Mouse (Mus musculus) B cell, adult 67 days (primary cell): ENCODE results near the gene Kcnn1. TPM values are rescaled to one million over a fixed set of nuclear protein-coding genes. Genes with fewer than 3 reads are reported as not detected.

Experiments used
- total RNA-seq, 2 experiments: library from RNA; stranded (reverse); gene quantifications; 4 replicates each; pipeline ENCODE4 v1.2.4; 2023

Gene Kcnn1
- not detected for total RNA-seq

DNA sequence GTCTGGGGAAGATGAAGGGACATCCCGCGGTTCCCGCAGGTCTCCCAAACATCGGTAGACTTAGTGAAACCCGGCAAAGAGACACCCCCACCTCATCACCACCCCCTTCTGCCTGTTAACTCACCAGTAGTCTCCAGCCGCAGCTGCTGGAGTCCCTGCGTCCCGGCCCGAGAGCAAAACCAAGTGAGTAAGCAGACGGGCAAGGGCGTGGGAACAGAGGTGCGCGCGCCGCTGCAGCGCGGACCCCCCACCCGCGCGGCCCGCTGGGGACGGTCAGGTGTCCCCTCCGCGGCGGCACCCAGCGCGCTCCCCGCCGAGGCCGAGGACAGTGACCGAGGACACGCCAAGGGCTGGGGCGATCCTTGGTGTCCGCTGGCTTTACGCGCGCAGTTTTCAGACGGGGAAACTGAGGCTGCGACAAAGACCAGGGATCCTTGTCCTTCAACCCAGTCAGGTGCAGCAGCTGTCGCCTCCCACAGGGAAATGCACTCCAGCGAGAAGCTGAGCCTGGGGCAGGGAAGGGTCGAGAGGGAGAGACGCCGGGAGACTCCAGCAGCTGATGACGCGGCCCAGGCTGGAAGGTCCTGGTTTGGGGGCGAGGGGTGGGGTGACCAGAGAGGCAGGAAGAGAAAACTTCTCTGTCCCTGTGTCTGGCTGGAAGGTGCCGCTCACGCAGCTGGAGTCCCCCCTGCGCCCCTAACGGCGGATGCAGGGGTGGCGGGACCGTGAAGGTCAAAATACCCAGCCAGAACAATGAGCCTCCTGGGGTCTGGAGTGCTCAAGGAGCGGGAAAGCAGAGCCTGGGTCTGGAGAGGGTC, at the start of gene Kcnn1:
Gene Kcnn1 (minus strand): TSS at position 435 of the 818 bp plus-strand sequence.

DNA sequence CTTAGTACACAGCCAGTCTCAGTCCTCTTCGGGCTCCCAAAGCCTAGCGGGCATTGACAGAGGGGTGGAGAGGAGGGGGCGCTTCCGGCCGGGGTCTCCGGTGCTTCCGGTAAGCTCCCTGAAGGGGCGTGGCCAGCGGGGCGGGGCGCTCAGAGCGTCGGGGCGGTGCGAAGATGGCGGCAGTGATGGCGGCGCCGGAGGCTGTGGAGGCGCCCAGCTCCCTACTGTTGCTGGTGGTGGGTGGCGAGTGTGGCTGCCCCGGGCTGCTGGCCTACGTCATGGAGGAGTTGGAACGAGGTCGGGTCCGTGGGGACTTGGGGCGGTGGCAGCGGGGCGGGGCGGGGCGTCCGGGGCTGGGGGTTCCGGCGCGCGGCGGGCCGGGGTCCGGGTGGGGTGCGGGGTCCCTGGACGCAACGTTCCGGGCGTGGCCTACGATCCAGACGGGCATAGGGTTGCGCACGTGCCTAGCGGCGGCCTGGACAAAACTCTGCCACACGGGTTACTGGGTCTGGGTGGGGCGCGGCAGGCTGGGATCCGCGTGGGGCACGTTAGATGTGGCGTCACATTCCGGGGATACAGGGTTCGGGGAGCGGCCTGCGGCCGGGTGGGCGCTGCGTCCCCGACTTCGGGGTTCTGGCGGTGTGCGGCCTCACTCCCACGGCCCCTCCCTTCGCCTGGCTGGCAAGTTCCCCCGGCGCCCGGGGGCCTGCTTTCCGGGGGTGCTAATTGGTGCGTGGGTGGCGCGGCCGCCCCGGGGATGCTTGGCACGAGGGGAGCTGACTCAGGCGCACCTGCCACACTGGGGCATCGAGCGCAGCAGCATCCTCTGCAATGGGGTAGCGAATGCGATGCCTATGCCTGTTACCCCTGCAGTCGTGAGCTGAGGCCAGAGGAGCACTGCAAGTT, 43.0 kb upstream of the Kcnn1 start, which contains the start of gene Map1s:
Gene Map1s (plus strand): TSS at position 102 of the 906 bp plus-strand sequence.

DNA sequence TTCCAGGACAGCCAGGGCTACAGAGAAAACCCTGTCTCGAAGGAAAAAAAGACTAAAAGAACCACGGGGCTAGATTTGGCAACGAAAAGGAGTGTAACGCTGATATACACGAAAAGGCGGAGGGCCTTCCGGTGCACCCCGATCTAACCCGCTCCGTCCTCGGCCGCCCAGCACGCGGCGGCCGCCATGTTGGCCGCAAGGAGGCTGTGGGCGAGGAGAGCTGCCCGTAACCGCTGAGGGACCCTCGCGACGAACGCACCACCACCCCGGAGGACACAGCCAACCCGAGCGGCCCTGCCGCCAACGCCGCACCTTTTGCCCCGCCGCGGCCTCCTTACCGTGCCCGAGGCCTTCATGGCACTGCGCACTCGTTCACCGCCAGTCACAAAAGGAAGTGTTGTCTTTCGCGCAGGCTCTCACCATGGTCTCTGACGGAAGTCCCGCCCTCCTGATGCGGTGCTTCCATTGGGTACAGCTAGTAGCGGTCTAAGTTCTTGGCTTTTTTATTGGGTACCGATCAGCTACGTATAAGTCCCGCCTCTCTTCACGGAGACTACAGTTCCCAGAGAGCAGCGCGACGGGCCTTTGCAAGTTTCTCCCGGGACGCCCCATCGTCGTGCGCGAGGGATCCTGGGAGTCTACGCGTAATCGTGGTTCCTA, 34.1 kb upstream of the Kcnn1 start, which contains the start of gene Rpl18a:
Gene Rpl18a (minus strand): TSS at position 392 of the 660 bp plus-strand sequence.

DNA sequence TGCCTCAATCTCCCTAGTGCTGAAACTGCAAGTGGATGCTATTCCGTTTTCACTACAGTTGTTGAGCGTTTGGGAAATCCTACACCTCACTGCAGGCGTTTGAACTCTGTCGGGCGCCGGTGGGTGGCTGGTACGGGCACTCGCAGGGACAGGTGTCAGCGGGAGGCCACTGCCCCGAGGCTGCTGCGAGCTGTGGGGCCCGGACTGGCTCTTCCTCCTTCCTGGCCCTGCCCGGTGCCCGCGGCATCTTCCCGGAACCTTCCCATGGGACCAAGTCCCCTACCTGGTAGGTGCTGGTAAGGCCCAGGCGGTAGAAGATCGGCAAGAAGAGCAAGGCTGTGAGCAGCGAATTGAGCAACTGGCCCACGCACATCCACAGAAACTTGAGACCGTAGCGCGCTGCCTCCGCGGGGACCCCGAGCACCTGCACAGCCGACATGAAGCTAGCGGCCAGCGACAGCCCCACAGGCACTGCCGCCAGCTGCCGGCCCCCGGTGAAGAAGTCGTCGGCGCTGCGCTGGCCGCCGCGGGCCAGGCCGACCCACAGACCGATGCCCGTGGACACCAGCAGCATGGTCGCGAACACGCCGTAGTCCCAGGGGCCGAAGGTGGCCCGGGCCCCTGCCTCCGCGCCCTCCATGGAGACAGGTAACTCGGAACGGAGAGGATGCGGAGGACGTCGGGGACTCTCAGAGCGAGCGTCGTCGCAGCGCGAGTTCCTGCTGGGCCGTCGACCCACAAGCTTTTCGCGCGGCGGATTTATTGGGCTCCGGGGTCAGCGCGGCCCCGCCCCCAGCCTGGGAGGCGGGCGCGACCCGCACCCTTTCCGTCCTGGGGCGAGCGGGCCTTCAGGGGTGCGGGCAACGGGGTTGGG, 29.2 kb upstream of the Kcnn1 start, which contains the start of gene Slc5a5:
Gene Slc5a5 (minus strand): TSS at position 736 of the 874 bp plus-strand sequence.

DNA sequence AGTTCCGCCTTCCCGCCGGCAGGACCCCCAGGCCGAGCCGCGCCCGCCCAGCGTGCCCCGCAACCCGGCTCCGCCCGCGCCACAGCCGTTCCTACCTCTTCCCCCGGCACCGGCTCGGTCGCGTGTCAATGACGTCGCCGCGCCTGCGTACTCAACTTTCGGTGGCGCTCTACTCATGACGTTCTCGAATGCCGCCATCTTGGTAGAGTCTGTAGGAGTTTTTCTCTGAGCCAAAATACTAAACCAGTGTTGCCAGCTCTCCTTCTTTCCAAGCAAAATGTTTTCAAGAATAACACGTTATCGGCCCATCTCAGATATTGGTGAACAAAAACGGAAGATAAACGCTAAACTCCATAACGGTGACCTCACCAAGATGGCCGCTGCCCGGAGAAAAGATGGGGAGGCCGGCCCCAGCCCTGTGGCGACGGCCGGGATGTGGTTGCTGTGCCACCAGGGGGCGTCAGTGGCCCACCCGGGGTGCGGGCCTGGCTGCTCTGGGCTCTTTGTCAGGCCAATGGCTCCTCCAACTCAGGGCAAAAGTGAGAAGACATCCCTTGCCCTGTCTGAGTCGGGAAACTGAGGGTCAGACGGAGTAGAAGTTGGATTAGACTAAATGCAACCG, 10.4 kb upstream of the Kcnn1 start, which contains the start of gene Ccdc124:
Gene Ccdc124 (minus strand): TSS at position 572 of the 622 bp plus-strand sequence.

DNA sequence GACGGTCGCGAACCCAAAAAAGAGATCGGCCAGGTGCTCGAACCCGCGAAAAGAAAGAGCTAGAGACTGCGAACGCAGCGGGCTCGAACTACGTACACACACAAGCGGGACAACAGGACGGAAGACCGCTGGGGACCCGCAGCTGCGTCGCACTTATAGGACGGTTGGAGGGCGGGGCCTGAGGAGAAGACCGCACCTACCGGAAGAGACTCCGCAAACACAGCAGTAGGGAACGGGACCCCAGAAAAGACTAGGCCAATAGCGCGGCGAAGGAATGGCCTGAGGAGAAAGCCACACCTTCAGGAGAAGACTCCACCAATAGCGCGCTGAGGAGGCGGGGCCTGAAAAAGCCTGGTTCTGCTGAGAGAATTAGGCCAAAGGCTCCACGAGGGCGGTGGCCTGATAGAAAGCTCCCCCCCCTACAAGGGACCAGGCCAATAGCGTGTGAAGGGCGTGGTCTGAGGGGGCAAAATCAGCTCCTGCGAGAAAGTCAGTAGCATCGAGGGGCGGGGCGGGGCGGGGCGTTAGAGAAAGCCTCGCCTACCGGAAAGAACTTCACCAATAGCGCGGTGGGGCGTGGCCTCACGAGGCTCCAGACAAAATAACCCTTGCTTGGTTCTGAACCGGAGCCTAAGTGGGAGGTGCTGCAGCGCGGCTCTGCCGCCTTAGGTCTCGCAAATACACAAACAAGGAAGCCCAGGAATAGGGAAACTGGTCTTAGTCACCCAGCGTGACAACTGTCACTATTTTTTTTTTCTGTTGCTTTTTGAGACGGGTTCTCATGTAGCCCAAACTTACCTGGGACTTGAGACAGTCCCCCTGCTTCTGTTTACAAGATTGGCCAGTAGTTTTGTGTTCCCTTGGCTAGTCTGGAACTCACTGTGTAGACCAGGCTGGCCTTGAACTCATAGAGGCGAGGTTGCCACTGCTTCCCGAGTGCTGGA, 23.4 kb downstream of the Kcnn1 start, which contains the start of gene Arrdc2:
Gene Arrdc2 (minus strand): TSS at position 313 of the 944 bp plus-strand sequence.

DNA sequence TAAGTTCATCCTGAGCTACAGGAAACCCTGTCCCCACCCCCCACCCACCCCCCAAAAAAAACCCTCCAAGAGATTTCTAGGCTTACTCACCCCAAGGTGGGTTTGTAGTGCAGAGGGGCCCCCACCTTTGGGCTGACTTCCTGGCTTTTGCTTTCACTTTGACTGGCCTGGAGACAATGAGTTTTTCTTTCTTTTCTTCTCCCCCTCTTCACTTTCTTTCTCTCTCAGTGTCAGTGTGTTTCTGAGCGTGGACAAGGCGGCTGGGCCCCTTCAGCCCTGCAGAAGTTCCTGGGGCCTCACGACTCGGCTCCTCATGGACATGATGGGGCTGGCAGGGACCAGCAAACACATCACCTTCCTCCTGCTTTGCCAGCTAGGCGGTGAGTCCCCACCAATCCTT, 54.8 kb downstream of the Kcnn1 start, which contains the start of gene Il12rb1:
Gene Il12rb1 (plus strand): TSS at position 211 of the 400 bp plus-strand sequence.

DNA sequence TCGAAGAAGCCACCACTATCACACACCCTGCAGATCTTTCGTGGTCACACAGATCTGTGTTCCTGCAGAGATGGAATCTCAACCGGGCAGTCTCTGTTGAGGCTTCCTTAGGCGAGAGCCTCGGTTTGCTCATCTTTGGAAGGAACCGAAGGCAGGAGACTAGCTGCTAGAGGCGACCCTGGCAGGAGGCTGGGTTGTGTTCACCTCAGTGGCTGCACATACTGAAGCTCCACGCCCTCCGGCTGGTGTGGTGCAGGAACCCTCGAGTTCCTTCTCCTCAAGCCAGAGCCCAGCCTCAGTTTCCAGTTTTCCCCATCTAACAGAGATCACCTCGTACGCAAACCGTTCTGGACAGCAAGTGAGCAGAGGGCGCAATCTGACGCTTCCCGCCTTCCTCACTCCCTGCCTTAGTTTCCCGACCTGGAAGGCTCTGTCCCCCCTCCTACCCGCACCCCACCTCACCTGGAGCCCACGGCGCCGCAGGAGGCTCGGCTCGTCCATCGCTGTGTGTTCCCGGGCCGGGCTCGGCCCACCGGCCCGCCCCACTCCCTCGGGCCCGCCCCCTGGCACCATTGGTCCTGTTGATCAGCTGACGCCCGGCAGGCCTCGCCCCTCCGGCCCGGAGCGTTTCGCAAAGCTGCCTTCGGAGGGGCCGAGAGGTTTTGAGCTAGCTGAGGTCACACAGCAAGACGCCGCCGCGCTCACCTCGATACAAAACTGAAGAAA, 58.4 kb downstream of the Kcnn1 start, which contains the start of gene Mast3:
Gene Mast3 (minus strand): TSS at position 574 of the 726 bp plus-strand sequence.

Other genes starting within 250 kb of the Kcnn1 start
- gene Lrrc25, start 247.1 kb downstream of the Kcnn1 start, total RNA-seq, result 1 to 10 TPM; 7.7 to 7.8 TPM
- gene Gdf15, start 230.8 kb downstream of the Kcnn1 start, total RNA-seq, result not detected
- 10 to 100 TPM; 14.3 to 16.2 TPM for gene Pgpep1, start 202.9 kb downstream of the Kcnn1 start, total RNA-seq
- 100 to 1,000 TPM; 114 to 117 TPM for gene Lsm4, start 190.0 kb downstream of the Kcnn1 start, total RNA-seq
- 1,000 to 10,000 TPM; 1,149 to 1,767 TPM for gene Jund, start 164.3 kb downstream of the Kcnn1 start, total RNA-seq
- gene Iqcn, start 159.8 kb downstream of the Kcnn1 start, total RNA-seq, result 10 to 100 TPM; 19.0 to 55.4 TPM
- gene Gm3336, start 144.7 kb downstream of the Kcnn1 start, total RNA-seq, result not detected
- 1 to 10 TPM; 3.8 to 4.3 TPM for gene Pde4c, start 139.5 kb downstream of the Kcnn1 start, total RNA-seq
- 10 to 100 TPM; 11.7 to 14.5 TPM for gene Rab3a, start 108.6 kb downstream of the Kcnn1 start, total RNA-seq
- gene Mpv17l2, start 102.3 kb downstream of the Kcnn1 start, total RNA-seq, result 10 to 100 TPM; 24.5 to 25.5 TPM
- 10 to 100 TPM; 26.3 to 27.3 TPM for gene Pik3r2, start 86.5 kb downstream of the Kcnn1 start, total RNA-seq
- 100 to 1,000 TPM; 196 to 209 TPM for gene Mast3, start 58.2 kb downstream of the Kcnn1 start, total RNA-seq
- under 1 TPM in 1 of 2 experiments, not detected in 1; 0.55 TPM for gene Il12rb1, start 54.8 kb downstream of the Kcnn1 start, total RNA-seq
- 10 to 100 TPM; 22.2 to 25.6 TPM for gene Arrdc2, start 23.5 kb downstream of the Kcnn1 start, total RNA-seq
- 10 to 100 TPM; 40.9 to 42.3 TPM for gene Ccdc124, start 10.7 kb upstream of the Kcnn1 start, total RNA-seq
- not detected for gene Slc5a5, start 29.5 kb upstream of the Kcnn1 start, total RNA-seq
- gene Rpl18a, start 34.2 kb upstream of the Kcnn1 start, total RNA-seq, result 1,000 to 10,000 TPM; 3,871 to 4,029 TPM
- gene Map1s, start 42.7 kb upstream of the Kcnn1 start, total RNA-seq, result 10 to 100 TPM; 64.6 to 71.3 TPM